In genomic region chr8:57599813-57600555, GRCm38 (mm10) we compare ENCODE assay signal across 9 mouse cellular contexts. TPM values are rescaled to one million over a fixed set of nuclear protein-coding genes. Genes with fewer than 3 reads are reported as not detected.
DNase-seq lines count a peak whose midpoint lies in the region; ATAC-seq lines count a peak whose summit lies in the region.
"Had no signal": no experiment of that assay in that cellular context is flagged by ENCODE, and none has a peak within 500 bp of the region (broad histone marks: within the 10 kb centered on the region; RNA-seq: fewer than 3 reads in every experiment).

No protein-coding gene starts in this region.

- no peak overlapping the region; the same call in 1 of the 2 replicates for H3K9ac ChIP-seq in kidney, embryonic 16.5 days (replicated peaks; ENCODE audit: low read length)
- H3K9ac ChIP-seq in embryonic facial prominence, embryonic 11.5 days (replicated peaks; ENCODE audit: low read length) = 0 out of 2 replicates have a peak overlapping the region, but pooled peaks have one; percentile 2
- H3K9ac ChIP-seq in intestine, embryonic 15.5 days = no peak overlapping the region
- H3K9ac ChIP-seq in neural tube, embryonic 13.5 days = no peak overlapping the region

- 24% methylated on average over 22 of the region's 22 CpGs for WGBS in kidney, embryonic 16.5 days
- 16% methylated on average over 22 of the region's 22 CpGs for WGBS in embryonic facial prominence, embryonic 11.5 days
- WGBS in intestine, embryonic 15.5 days = 21% methylated on average over 22 of the region's 22 CpGs
- 23% methylated on average over 22 of the region's 22 CpGs for WGBS in neural tube, embryonic 13.5 days

- H3K36me3 ChIP-seq in kidney, embryonic 16.5 days (ENCODE audit: insufficient read depth, low read length) = no peaks in the 10 kb centered on the region
- no peaks in the 10 kb centered on the region for H3K36me3 ChIP-seq in embryonic facial prominence, embryonic 11.5 days (replicated peaks; ENCODE audit: control insufficient read depth, insufficient read depth, low read depth, low read length)
- H3K36me3 ChIP-seq in intestine, embryonic 15.5 days = no peaks in the 10 kb centered on the region
- no peaks in the 10 kb centered on the region for H3K36me3 ChIP-seq in neural tube, embryonic 13.5 days

- peak overlapping the region; percentile 32 for H3K4me3 ChIP-seq in kidney, embryonic 16.5 days (ENCODE audit: low read length)
- peak overlapping the region; percentile 14; the same call in 1 of the 2 replicates for H3K4me3 ChIP-seq in embryonic facial prominence, embryonic 11.5 days (ENCODE audit: low read depth, low read length)
- H3K4me3 ChIP-seq in intestine, embryonic 15.5 days (replicated peaks) = peak overlapping the region; percentile 19
- H3K4me3 ChIP-seq in neural tube, embryonic 13.5 days = no peak overlapping the region

- H3K27ac ChIP-seq in kidney, embryonic 16.5 days (ENCODE audit: low read length) = no peak overlapping the region
- no peak overlapping the region for H3K27ac ChIP-seq in embryonic facial prominence, embryonic 11.5 days (replicated peaks; ENCODE audit: low read depth, low read length)
- H3K27ac ChIP-seq in intestine, embryonic 15.5 days = peak overlapping the region; percentile 68
- H3K27ac ChIP-seq in neural tube, embryonic 13.5 days (replicated peaks) = no peak overlapping the region
- H3K27ac ChIP-seq: macrophage had no signal

- peaks cover 8% of the 10 kb centered on the region; the same call in 1 of the 2 replicates for H3K4me1 ChIP-seq in kidney, embryonic 16.5 days (ENCODE audit: insufficient read depth, low read length)
- H3K4me1 ChIP-seq in embryonic facial prominence, embryonic 11.5 days (ENCODE audit: control insufficient read depth, insufficient read depth, low read length) = peaks cover 2% of the 10 kb centered on the region; the same call in 1 of the 2 replicates
- peaks cover 9% of the 10 kb centered on the region; the same call in 1 of the 2 replicates for H3K4me1 ChIP-seq in intestine, embryonic 15.5 days (replicated peaks)
- peaks cover 8% of the 10 kb centered on the region; the same call in 1 of the 2 replicates for H3K4me1 ChIP-seq in neural tube, embryonic 13.5 days (replicated peaks)

- no peak for DNase-seq in kidney, adult 18-20 months
- DNase-seq in embryonic facial prominence, embryonic 11.5 days (ENCODE audit: low spot score) = peak; percentile 23
- DNase-seq in thymus, postnatal 14 days = no peak
- DNase-seq in yolk sac, embryonic 10.5 days (ENCODE audit: low spot score) = no peak
- no peak for DNase-seq in urinary bladder, adult 2 months (ENCODE audit: low spot score)

- ATAC-seq in kidney, embryonic 16.5 days (ENCODE audit: low FRiP score, low TSS enrichment) = peak; percentile 42; the same call in 1 of the 2 replicates
- ATAC-seq in embryonic facial prominence, embryonic 11.5 days (replicated peaks; ENCODE audit: insufficient number of reproducible peaks, low FRiP score, low TSS enrichment, low read depth) = no peak
- peak; percentile 45 for ATAC-seq in intestine, embryonic 15.5 days
- ATAC-seq in neural tube, embryonic 13.5 days (ENCODE audit: low read depth) = peak; percentile 23; the same call in 1 of the 2 replicates

- H3K4me2 ChIP-seq in kidney, embryonic 16.5 days (replicated peaks; ENCODE audit: low read depth, low read length) = peak overlapping the region; percentile 51
- peak overlapping the region; percentile 11 for H3K4me2 ChIP-seq in embryonic facial prominence, embryonic 11.5 days (ENCODE audit: low read depth, low read length)
- peak overlapping the region; percentile 54 for H3K4me2 ChIP-seq in intestine, embryonic 15.5 days (replicated peaks)
- H3K4me2 ChIP-seq in neural tube, embryonic 13.5 days = peak overlapping the region; percentile 37

- H3K9me3 ChIP-seq in kidney, embryonic 16.5 days (ENCODE audit: low read length) = no peaks in the 10 kb centered on the region
- H3K9me3 ChIP-seq in embryonic facial prominence, embryonic 11.5 days (replicated peaks; ENCODE audit: control insufficient read depth, low read length) = no peaks in the 10 kb centered on the region
- H3K9me3 ChIP-seq in intestine, embryonic 15.5 days = no peaks in the 10 kb centered on the region
- H3K9me3 ChIP-seq in neural tube, embryonic 13.5 days = no peaks in the 10 kb centered on the region

- H3K27me3 ChIP-seq in kidney, embryonic 16.5 days (ENCODE audit: insufficient read depth, low read length) = no peaks in the 10 kb centered on the region
- H3K27me3 ChIP-seq in embryonic facial prominence, embryonic 11.5 days (ENCODE audit: control insufficient read depth, insufficient read depth, low read length) = no peaks in the 10 kb centered on the region
- no peaks in the 10 kb centered on the region for H3K27me3 ChIP-seq in intestine, embryonic 15.5 days (replicated peaks)
- no peaks in the 10 kb centered on the region for H3K27me3 ChIP-seq in neural tube, embryonic 13.5 days

RNA-seq across cellular contexts. Expression of gene Galnt7, which starts 52.8 kb away (rescaled TPM):
- polyA plus RNA-seq in kidney, embryonic 16.5 days (2015; fragmentation: Nextera tagmentation; extraction: Ambion mirVana) = 22.4 and 23.7 TPM in 2 replicates
- polyA plus RNA-seq in embryonic facial prominence, embryonic 11.5 days (2014; fragmentation: Nextera tagmentation; extraction: Ambion mirVana) = 18.2 and 18.9 TPM in 2 replicates
- 29.8 and 30.5 TPM in 2 replicates for polyA plus RNA-seq in intestine, embryonic 15.5 days (2015; fragmentation: Nextera tagmentation; extraction: Ambion mirVana)
- polyA plus RNA-seq in neural tube, embryonic 13.5 days (2015; fragmentation: Nextera tagmentation; extraction: Ambion mirVana) = 11.7 and 14.7 TPM in 2 replicates
- polyA plus RNA-seq in urinary bladder, adult 2 months (2012; rRNA removed) = 13.2 and 13.4 TPM in 2 replicates
